Mouse (Mus musculus): Measurements from ENCODE around the gene Gbe1.

DNA sequence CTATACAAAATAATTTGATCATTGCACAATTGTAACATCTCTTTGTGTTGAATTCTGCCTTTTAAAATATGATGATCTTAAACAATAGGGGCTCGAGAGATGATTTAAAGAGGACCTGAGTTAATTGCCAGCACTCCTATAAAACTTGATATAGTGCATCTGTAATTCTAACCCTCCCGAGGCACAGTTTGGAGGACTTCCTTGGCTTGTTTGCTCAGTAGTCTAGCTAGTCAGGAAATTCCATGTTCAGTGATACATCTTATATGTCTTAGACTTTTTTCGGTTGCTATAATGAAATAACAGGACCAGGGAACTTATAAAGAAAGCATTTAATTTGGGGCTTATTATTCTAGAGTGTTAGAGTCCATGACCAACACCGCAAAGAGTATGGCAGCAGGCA lies 162.4 kb downstream of the Gbe1 start:
- TF ChIP-seq POLR2A (IDR thresholded peaks at IDR 0.05; ENCODE audit: borderline replicate concordance, low read depth, low read length) (no peak), CTCF (IDR thresholded peaks at IDR 0.05; ENCODE audit: low read depth, low read length) (no peak)
